Mouse (Mus musculus) kidney, postnatal 25 days (tissue): ENCODE measurements around the gene Abhd12b.

Experiments
- DNase-seq, 2 experiments: peaks; one replicate each; pipeline ENCODE4 v3.0.0; 2021; ENCODE audit warnings: mixed read lengths in 2 of 2

Gene Abhd12b

GRCm38 (mm10) chr12:70153842-70154241 lies at the start of gene Abhd12b:
Abhd12b (plus strand) TSS chr12:70154142.
- DNase-seq: no peak

- peak; percentile 32 to 54 for DNase-seq
Observed at GRCm38 (mm10) chr12:70104199-70104598, 49.7 kb upstream of the Abhd12b start.

- peak; percentile 70 to 76 for DNase-seq
Observed at GRCm38 (mm10) chr12:70104776-70105420, 49.0 kb upstream of the Abhd12b start.

GRCm38 (mm10) chr12:70105885-70106284 lies 48.1 kb upstream of the Abhd12b start:
- no peak for DNase-seq

- DNase-seq: no peak
Observed at GRCm38 (mm10) chr12:70106508-70106907, 47.4 kb upstream of the Abhd12b start.

- DNase-seq: no peak
Observed at GRCm38 (mm10) chr12:70108104-70108503, 45.8 kb upstream of the Abhd12b start.

GRCm38 (mm10) chr12:70109921-70110320 lies 44.0 kb upstream of the Abhd12b start:
- peak; percentile 40 to 49 for DNase-seq

GRCm38 (mm10) chr12:70110375-70111116 lies 43.4 kb upstream of the Abhd12b start:
- no peak for DNase-seq

GRCm38 (mm10) chr12:70111117-70111366 lies 42.9 kb upstream of the Abhd12b start:
- peak; percentile 51 to 73 for DNase-seq

GRCm38 (mm10) chr12:70111367-70112089 lies 42.4 kb upstream of the Abhd12b start:
- peak; percentile 73 to 87 for DNase-seq

GRCm38 (mm10) chr12:70112090-70112383 lies 41.9 kb upstream of the Abhd12b start:
- DNase-seq: no peak

GRCm38 (mm10) chr12:70113351-70113750 lies 40.6 kb upstream of the Abhd12b start, which contains the start of gene Nin:
Nin (minus strand) TSS chr12:70113717.
- no peak for DNase-seq

GRCm38 (mm10) chr12:70117146-70117545 lies 36.8 kb upstream of the Abhd12b start:
- DNase-seq: no peak

GRCm38 (mm10) chr12:70118721-70119345 lies 35.1 kb upstream of the Abhd12b start:
- no peak for DNase-seq

GRCm38 (mm10) chr12:70119552-70119951 lies 34.4 kb upstream of the Abhd12b start:
- DNase-seq: no peak

- DNase-seq: no peak
Observed at GRCm38 (mm10) chr12:70126626-70127025, 27.3 kb upstream of the Abhd12b start.

- peak in 1 of 2 experiments; percentile 25 for DNase-seq
Observed at GRCm38 (mm10) chr12:70129105-70129504, 24.8 kb upstream of the Abhd12b start.

- peak in 1 of 2 experiments; percentile 24 for DNase-seq
Observed at GRCm38 (mm10) chr12:70131042-70131675, 22.8 kb upstream of the Abhd12b start.

- peak; percentile 47 to 75 for DNase-seq
Observed at GRCm38 (mm10) chr12:70134627-70135235, 19.2 kb upstream of the Abhd12b start.

GRCm38 (mm10) chr12:70136185-70136756 lies 17.7 kb upstream of the Abhd12b start:
- no peak for DNase-seq

GRCm38 (mm10) chr12:70137095-70137494 lies 16.8 kb upstream of the Abhd12b start:
- no peak for DNase-seq

- no peak for DNase-seq
Observed at GRCm38 (mm10) chr12:70137626-70138025, 16.3 kb upstream of the Abhd12b start.
